Mouse (Mus musculus) intestine, postnatal 0 days (tissue): ENCODE measurements around the gene D1Ertd622e. TPM values are rescaled to one million over a fixed set of nuclear protein-coding genes. Genes with fewer than 3 reads are reported as not detected.

Experiments
- ATAC-seq: fragments of 200-750 bp; cut with Nextera tagmentation; 2 replicates; pipeline ENCODE4 v1.8.0; 2017; ENCODE audit warnings: mild to moderate bottlenecking, moderate TSS enrichment, moderate library complexity
- H3K27ac ChIP-seq: fragments of 300-500 bp; sonication (generic); 2 replicates; pipeline ENCODE4 v1.5.1; 2014; ENCODE audit warnings: mild to moderate bottlenecking, low read depth, low read length, moderate library complexity
- H3K27me3 ChIP-seq: fragments of 300-500 bp; sonication (generic); replicated peaks from 2 replicates; pipeline ENCODE4 v1.6.1; 2014; ENCODE audit warnings: low read length, mixed read lengths; ENCODE audit not compliant: control insufficient read depth, insufficient read depth
- H3K36me3 ChIP-seq: fragments of 300-500 bp; sonication (generic); 2 replicates; pipeline ENCODE4 v1.6.1; 2014; ENCODE audit warnings: mild to moderate bottlenecking, moderate library complexity; ENCODE audit not compliant: control insufficient read depth, insufficient read depth
- H3K4me1 ChIP-seq: fragments of 300-500 bp; sonication (generic); replicated peaks from 2 replicates; pipeline ENCODE4 v1.6.1; 2014; ENCODE audit warnings: antibody characterized with exemption, low read length, mixed read lengths; ENCODE audit not compliant: control insufficient read depth, insufficient read depth
- H3K4me2 ChIP-seq: fragments of 300-500 bp; sonication (generic); replicated peaks from 2 replicates; pipeline ENCODE4 v1.6.1; 2014; ENCODE audit warnings: low read depth, mild to moderate bottlenecking, moderate library complexity
- H3K4me3 ChIP-seq: fragments of 300-500 bp; sonication (generic); 2 replicates; pipeline ENCODE4 v1.5.1; 2014; ENCODE audit warnings: low read depth, low read length
- H3K9ac ChIP-seq: fragments of 300-500 bp; sonication (generic); 2 replicates; pipeline ENCODE4 v1.6.1; 2014; ENCODE audit warnings: mild to moderate bottlenecking, low read depth, low read length
- H3K9me3 ChIP-seq: fragments of 300-500 bp; sonication (generic); 2 replicates; pipeline ENCODE4 v1.6.1; 2016; ENCODE audit warnings: mixed run types; ENCODE audit not compliant: control insufficient read depth
- CTCF ChIP-seq: sonication (generic); IDR thresholded peaks from 2 replicates; pipeline ENCODE4 v1.5.1; 2016; ENCODE audit warnings: low read depth, mild to moderate bottlenecking, control low read depth, antibody characterized with exemption, moderate library complexity
- WGBS: fragments of 180-500 bp; shearing (Covaris S2); extraction: QIAGEN DNeasy Blood & Tissue Kit; methylation state at CpG from one replicate; pipeline ENCODE4 v1.1.7; 2014; 5-methylcytosine and 5-hydroxymethylcytosine counted together
- polyA plus RNA-seq: library from polyadenylated mRNA; unstranded; fragments of >200 nt; fragmentation: Nextera tagmentation; extraction: Ambion mirVana; gene quantifications from 2 replicates; pipeline ENCODE4 v1.2.1, GENCODE M21; 2015

D1Ertd622e gene
- polyA plus RNA-seq, 1 experiment from 2014 or later: 29.5 TPM

DNA sequence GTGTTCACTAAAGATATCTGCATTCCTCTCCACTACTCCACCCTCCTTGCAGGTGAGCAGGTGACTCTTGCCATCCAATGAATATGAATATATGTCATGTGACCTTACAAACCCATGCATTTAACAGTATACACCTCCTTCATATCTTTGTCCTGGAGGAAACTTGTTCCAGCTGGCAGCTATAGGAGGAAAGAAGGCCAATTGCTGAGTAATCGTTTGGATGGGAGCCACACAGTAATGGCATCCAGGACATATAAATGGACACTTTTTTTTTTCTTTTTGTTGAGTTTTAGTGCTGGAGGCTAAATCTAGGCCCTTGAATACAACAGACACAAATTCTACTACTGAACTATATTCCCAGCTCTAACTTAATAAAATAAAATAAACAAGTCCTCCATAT, 97.2 kb downstream of the D1Ertd622e start:
- Histone ChIP-seq H3K27ac (no peak overlapping the region), H3K4me3 (no peak overlapping the region), H3K4me1 (no peaks in the 10 kb centered on the region), H3K9me3 (no peaks in the 10 kb centered on the region), H3K36me3 (no peaks in the 10 kb centered on the region), H3K9ac (no peak overlapping the region), H3K4me2 (no peak overlapping the region), H3K27me3 (no peaks in the 10 kb centered on the region)
- WGBS: 89% methylated on average over 1 of the region's 1 CpGs
- TF ChIP-seq CTCF: no peak
- ATAC-seq: no peak

- H3K27ac ChIP-seq: no peak overlapping the region
- H3K36me3 ChIP-seq: no peaks in the 10 kb centered on the region
- H3K27me3 ChIP-seq: no peaks in the 10 kb centered on the region
- no peak overlapping the region for H3K4me2 ChIP-seq
- no peak overlapping the region for H3K4me3 ChIP-seq
- H3K4me1 ChIP-seq: no peaks in the 10 kb centered on the region
- no peaks in the 10 kb centered on the region for H3K9me3 ChIP-seq
- no peak overlapping the region for H3K9ac ChIP-seq
- TF ChIP-seq CTCF: no peak
- ATAC-seq: no peak
- WGBS: 81% methylated on average over 3 of the region's 3 CpGs
Measured at GRCm38 (mm10) chr1:97562867-97563266, 99.0 kb downstream of the D1Ertd622e start.

Other genes starting within 250 kb of the D1Ertd622e start
- 12.4 and 14.5 TPM in 2 replicates for gene Gin1, start 108.1 kb upstream of the D1Ertd622e start, polyA plus RNA-seq
- 19.7 and 22.7 TPM in 2 replicates for gene Ppip5k2, start 108.3 kb upstream of the D1Ertd622e start, polyA plus RNA-seq